Comparison of ENCODE assay signal across 24 mouse cellular contexts in genomic region chr3:28527231-28527630, GRCm38 (mm10).
DNase-seq lines count a peak whose midpoint lies in the region; ATAC-seq and TF ChIP-seq lines count a peak whose summit lies in the region.
"Had no signal": no experiment of that assay in that cellular context is flagged by ENCODE, and none has a peak within 500 bp of the region (broad histone marks: within the 10 kb centered on the region; RNA-seq: fewer than 3 reads in every experiment).

No protein-coding gene starts in this region.

- TF ChIP-seq CTCF in layer of hippocampus, adult 2 months (conservative IDR thresholded peaks at IDR 0.05) = no peak
- no peak for TF ChIP-seq CTCF in cortical plate, adult 2 months (IDR thresholded peaks at IDR 0.05; ENCODE audit: extremely low read depth, insufficient read depth, low read length)
- no peak for TF ChIP-seq CTCF in olfactory bulb, adult 2 months (IDR thresholded peaks at IDR 0.05; ENCODE audit: insufficient read depth, low read depth, low read length)

- no peak overlapping the region for H3K4me3 ChIP-seq in layer of hippocampus, adult 2 months
- no peak overlapping the region for H3K4me3 ChIP-seq in midbrain, embryonic 11.5 days (ENCODE audit: low read depth, low read length)
- H3K4me3 ChIP-seq in midbrain, embryonic 13.5 days (replicated peaks) = no peak overlapping the region
- no peak overlapping the region for H3K4me3 ChIP-seq in cortical plate, adult 2 months (ENCODE audit: insufficient read depth, low read length)
- no peak overlapping the region for H3K4me3 ChIP-seq in olfactory bulb, adult 2 months (ENCODE audit: insufficient read depth, low read depth, low read length)
- H3K4me3 ChIP-seq: heart, embryonic 10.5 days; heart, embryonic 13.5 days had no signal

- no peak for DNase-seq in layer of hippocampus, adult 2 months (ENCODE audit: low spot score in 2 of 2)
- DNase-seq in layer of hippocampus, postnatal 36 days = no peak
- DNase-seq in midbrain, embryonic 11.5 days (ENCODE audit: low spot score, missing footprints) = peak; percentile 6
- DNase-seq in thymus, postnatal 25 days = no peak
- DNase-seq in spleen, postnatal 14 days (ENCODE audit: low spot score in 2 of 2) = no peak
- DNase-seq: adrenal gland, adult 2 months; adrenal gland, postnatal 14 days; cerebellum, adult 11-12 months; cerebellum, adult 8-10 months; cerebellum, postnatal 10 days; cerebellum, postnatal 36 days; forebrain, postnatal 0 days; gastrocnemius, postnatal 14 days; heart, adult 18-20 months; heart, postnatal 14 days; heart, postnatal 4 days had no signal

- no peak for ATAC-seq in midbrain, embryonic 11.5 days (ENCODE audit: low FRiP score)
- no peak for ATAC-seq in midbrain, embryonic 13.5 days
- ATAC-seq: forebrain, embryonic 14.5 days; forebrain, postnatal 0 days; hindbrain, postnatal 0 days had no signal

- WGBS in midbrain, embryonic 11.5 days = 90% methylated on average over 4 of the region's 4 CpGs
- 92% methylated on average over 4 of the region's 4 CpGs for WGBS in midbrain, embryonic 13.5 days
- WGBS in olfactory bulb, adult 2 months = 70% methylated on average over 4 of the region's 4 CpGs

- no peak overlapping the region for H3K4me2 ChIP-seq in midbrain, embryonic 11.5 days
- H3K4me2 ChIP-seq in midbrain, embryonic 13.5 days (replicated peaks) = no peak overlapping the region
- H3K4me2 ChIP-seq: heart, embryonic 13.5 days; hindbrain, embryonic 14.5 days had no signal

- H3K27me3 ChIP-seq in midbrain, embryonic 11.5 days (ENCODE audit: control insufficient read depth, insufficient read depth, low read length) = no peaks in the 10 kb centered on the region
- H3K27me3 ChIP-seq in midbrain, embryonic 13.5 days = no peaks in the 10 kb centered on the region
- H3K27me3 ChIP-seq: heart, embryonic 13.5 days had no signal

- H3K27ac ChIP-seq in layer of hippocampus, adult 2 months = peak overlapping the region; percentile 72
- no peak overlapping the region for H3K27ac ChIP-seq in midbrain, embryonic 11.5 days (ENCODE audit: low read depth, low read length)
- no peak overlapping the region for H3K27ac ChIP-seq in midbrain, embryonic 13.5 days
- H3K27ac ChIP-seq in cortical plate, adult 2 months (ENCODE audit: insufficient read depth, low read length) = peak overlapping the region; percentile 91
- H3K27ac ChIP-seq in olfactory bulb, adult 2 months (ENCODE audit: insufficient read depth, low read depth, low read length) = 0 out of 2 replicates have a peak overlapping the region, but pooled peaks have one; percentile 40
- H3K27ac ChIP-seq: heart, embryonic 10.5 days; heart, embryonic 13.5 days; hindbrain, embryonic 14.5 days; hindbrain, postnatal 0 days had no signal

- no peaks in the 10 kb centered on the region; the same call in 1 of the 2 replicates for H3K4me1 ChIP-seq in midbrain, embryonic 11.5 days (ENCODE audit: control insufficient read depth, insufficient read depth, low read length)
- peaks cover 11% of the 10 kb centered on the region for H3K4me1 ChIP-seq in midbrain, embryonic 13.5 days (replicated peaks)
- peaks cover 15% of the 10 kb centered on the region; the same call in 1 of the 2 replicates for H3K4me1 ChIP-seq in cortical plate, adult 2 months (ENCODE audit: control insufficient read depth, insufficient read depth, low read length)
- peaks cover 11% of the 10 kb centered on the region for H3K4me1 ChIP-seq in olfactory bulb, adult 2 months (ENCODE audit: control insufficient read depth, insufficient read depth, low read length)

- H3K36me3 ChIP-seq in midbrain, embryonic 11.5 days (ENCODE audit: control insufficient read depth, insufficient read depth, low read length) = no peaks in the 10 kb centered on the region
- no peaks in the 10 kb centered on the region for H3K36me3 ChIP-seq in midbrain, embryonic 13.5 days
- H3K36me3 ChIP-seq: heart, embryonic 10.5 days; heart, embryonic 13.5 days had no signal

- TF ChIP-seq POLR2A in cortical plate, adult 2 months (IDR thresholded peaks at IDR 0.05; ENCODE audit: extremely low read depth, insufficient read depth, low read length) = no peak
- TF ChIP-seq POLR2A in olfactory bulb, adult 2 months (IDR thresholded peaks at IDR 0.05; ENCODE audit: insufficient read depth, low read depth, low read length) = no peak

- no peaks in the 10 kb centered on the region for H3K9me3 ChIP-seq in midbrain, embryonic 11.5 days (ENCODE audit: control insufficient read depth, low read length)
- H3K9me3 ChIP-seq in midbrain, embryonic 13.5 days = no peaks in the 10 kb centered on the region
- H3K9me3 ChIP-seq: heart, embryonic 10.5 days; heart, embryonic 13.5 days had no signal

- no peak overlapping the region for H3K9ac ChIP-seq in midbrain, embryonic 11.5 days (ENCODE audit: low read length)
- no peak overlapping the region for H3K9ac ChIP-seq in midbrain, embryonic 13.5 days (replicated peaks)
- H3K9ac ChIP-seq: forebrain, postnatal 0 days; heart, embryonic 13.5 days; hindbrain, embryonic 14.5 days had no signal

Comparison
In these comparisons a context has a peak if more than half of its experiments do, and no peak if none do; other contexts are left out.
1. H3K27ac ChIP-seq: peak in layer of hippocampus, adult 2 months (single experiment), cortical plate, adult 2 months (single experiment) and olfactory bulb, adult 2 months (single experiment); none in midbrain, embryonic 11.5 days (single experiment) and midbrain, embryonic 13.5 days (single experiment).